Mouse (Mus musculus): Measurements from ENCODE around the gene Mob3c. TPM values are rescaled to one million over a fixed set of nuclear protein-coding genes. Genes with fewer than 3 reads are reported as not detected.

Gene Mob3c
- polyA plus RNA-seq, 1 experiment from 2014 or later = 10.2 TPM

DNA sequence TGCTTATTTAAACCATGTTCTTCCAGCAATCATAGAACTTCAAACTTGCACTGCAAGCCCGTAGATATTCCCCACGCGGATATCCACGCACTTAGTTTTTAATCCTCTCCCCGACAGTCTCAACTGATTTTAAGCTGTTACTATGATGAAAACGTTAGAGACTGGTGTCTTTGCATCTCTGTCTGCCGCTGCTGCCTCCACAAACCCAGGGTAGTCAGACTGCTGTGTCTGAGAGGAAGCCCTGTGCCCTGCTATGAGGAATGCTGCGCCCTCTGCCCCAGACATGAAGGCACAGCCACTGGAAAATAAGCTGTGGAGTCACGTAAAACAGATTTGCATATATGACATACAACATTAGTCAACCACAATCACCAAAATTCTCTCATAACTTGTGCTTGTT, 50.9 kb downstream of the Mob3c start:
- Histone ChIP-seq H3K9me3 (replicated peaks; ENCODE audit: control insufficient read depth, low read length) (no peaks in the 10 kb centered on the region), H3K9ac (ENCODE audit: low read depth, low read length) (no peak overlapping the region), H3K36me3 (ENCODE audit: control insufficient read depth, insufficient read depth) (peaks cover under 1% of the 10 kb centered on the region; the same call in 1 of the 2 replicates), H3K27me3 (ENCODE audit: control insufficient read depth, insufficient read depth, low read depth, low read length) (no peaks in the 10 kb centered on the region), H3K4me1 (ENCODE audit: control insufficient read depth, low read depth, low read length) (no peaks in the 10 kb centered on the region), H3K4me3 (ENCODE audit: low read depth, low read length) (no peak overlapping the region), H3K4me2 (ENCODE audit: low read depth, low read length) (no peak overlapping the region), H3K27ac (ENCODE audit: low read length) (no peak overlapping the region)
- WGBS (ENCODE audit: insufficient replicate concordance) = 67% methylated on average over 9 of the region's 9 CpGs
- no peak for ATAC-seq (ENCODE audit: low read depth)

DNA sequence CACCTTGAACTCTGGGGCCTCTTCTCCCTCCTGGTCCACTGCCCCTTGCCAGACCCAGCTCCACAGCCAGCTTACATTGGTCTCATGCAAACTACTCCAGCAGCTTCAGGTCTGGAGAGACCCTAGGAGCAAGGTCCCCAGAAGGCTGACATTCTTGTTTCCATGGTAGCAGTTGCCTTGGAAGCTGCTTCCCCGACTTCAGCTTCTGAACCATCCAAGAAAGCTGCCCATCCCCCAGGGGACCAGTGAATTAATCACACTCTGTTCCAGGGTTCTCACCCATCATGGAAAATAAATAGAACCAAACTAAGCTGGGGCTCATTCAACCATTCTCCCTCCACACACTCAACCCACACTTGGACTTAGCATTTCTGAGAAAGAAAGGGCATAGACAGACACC, 53.3 kb downstream of the Mob3c start:
- Histone ChIP-seq H3K27ac (ENCODE audit: low read length) (no peak overlapping the region), H3K9me3 (replicated peaks; ENCODE audit: control insufficient read depth, low read length) (no peaks in the 10 kb centered on the region), H3K9ac (ENCODE audit: low read depth, low read length) (no peak overlapping the region), H3K36me3 (ENCODE audit: control insufficient read depth, insufficient read depth) (no peaks in the 10 kb centered on the region; the same call in 1 of the 2 replicates), H3K4me3 (ENCODE audit: low read depth, low read length) (no peak overlapping the region), H3K4me2 (ENCODE audit: low read depth, low read length) (no peak overlapping the region), H3K27me3 (ENCODE audit: control insufficient read depth, insufficient read depth, low read depth, low read length) (no peaks in the 10 kb centered on the region), H3K4me1 (ENCODE audit: control insufficient read depth, low read depth, low read length) (no peaks in the 10 kb centered on the region)
- ATAC-seq (ENCODE audit: low read depth) = no peak
- 28% methylated on average over 1 of the region's 1 CpGs for WGBS (ENCODE audit: insufficient replicate concordance)

DNA sequence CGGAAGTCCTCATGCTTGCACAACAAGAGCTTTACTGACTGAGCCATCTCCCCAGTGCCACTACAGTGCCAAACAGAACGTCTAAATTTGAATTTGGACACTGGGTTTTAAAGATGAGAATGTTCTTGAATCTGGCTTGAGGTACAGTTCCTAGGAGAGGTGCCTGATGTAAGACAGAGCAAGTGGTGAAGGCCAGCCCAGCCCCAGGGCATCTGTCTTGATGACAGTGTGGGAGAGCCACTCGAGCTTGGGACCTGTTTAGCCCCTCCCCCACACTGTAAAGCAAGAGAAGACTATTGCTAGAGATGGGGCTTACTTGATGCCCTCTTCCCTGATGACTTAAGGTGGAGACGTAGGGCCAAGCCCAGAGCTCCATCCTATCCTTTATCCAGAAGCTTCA, 54.3 kb downstream of the Mob3c start:
- no peak for ATAC-seq (ENCODE audit: low read depth)
- no peaks in the 10 kb centered on the region for H3K9me3 ChIP-seq (replicated peaks; ENCODE audit: control insufficient read depth, low read length)
- H3K4me3 ChIP-seq (ENCODE audit: low read depth, low read length) = no peak overlapping the region
- no peaks in the 10 kb centered on the region for H3K27me3 ChIP-seq (ENCODE audit: control insufficient read depth, insufficient read depth, low read depth, low read length)
- H3K9ac ChIP-seq (ENCODE audit: low read depth, low read length) = no peak overlapping the region
- H3K4me2 ChIP-seq (ENCODE audit: low read depth, low read length) = no peak overlapping the region
- no peaks in the 10 kb centered on the region for H3K4me1 ChIP-seq (ENCODE audit: control insufficient read depth, low read depth, low read length)
- H3K36me3 ChIP-seq (ENCODE audit: control insufficient read depth, insufficient read depth) = no peaks in the 10 kb centered on the region
- H3K27ac ChIP-seq (ENCODE audit: low read length) = no peak overlapping the region
- WGBS (ENCODE audit: insufficient replicate concordance) = 47% methylated on average over 4 of the region's 4 CpGs

DNA sequence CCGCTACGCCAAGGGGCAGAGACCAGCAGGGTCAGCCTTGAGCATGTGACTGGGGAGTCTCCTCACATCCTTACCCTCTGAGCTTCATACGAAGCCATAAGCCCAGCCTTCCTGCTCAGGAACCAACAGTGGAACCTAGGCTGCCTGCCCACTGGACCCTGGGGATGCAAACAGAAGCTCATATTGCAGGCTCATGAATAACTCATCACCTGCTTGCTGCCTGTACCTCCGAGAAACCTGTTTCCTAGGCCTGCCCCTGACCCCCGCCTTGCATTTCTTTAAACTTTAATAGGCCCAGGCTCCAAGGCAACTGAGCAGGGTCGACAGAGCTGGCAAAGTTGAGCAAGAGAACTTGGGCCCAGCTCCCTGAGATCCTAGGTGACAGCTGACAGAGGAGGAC, 56.1 kb downstream of the Mob3c start, which contains the start of gene Kncn:
Gene Kncn, plus strand, starts transcription at position 379 of the 400 bp plus-strand sequence.
- H3K36me3 ChIP-seq (ENCODE audit: control insufficient read depth, insufficient read depth) = no peaks in the 10 kb centered on the region
- no peak for ATAC-seq (ENCODE audit: low read depth)
- no peak within 1 kb of the TSS for H3K27ac ChIP-seq (ENCODE audit: low read length)
- H3K9me3 ChIP-seq (replicated peaks; ENCODE audit: control insufficient read depth, low read length) = no peaks in the 10 kb centered on the region
- H3K4me2 ChIP-seq (ENCODE audit: low read depth, low read length) = no peak within 1 kb of the TSS
- no peak within 1 kb of the TSS for H3K9ac ChIP-seq (ENCODE audit: low read depth, low read length)
- H3K4me1 ChIP-seq (ENCODE audit: control insufficient read depth, low read depth, low read length) = no peaks in the 10 kb centered on the region
- WGBS (ENCODE audit: insufficient replicate concordance) = 60% methylated on average over 6 of the region's 6 CpGs
- H3K27me3 ChIP-seq (ENCODE audit: control insufficient read depth, insufficient read depth, low read depth, low read length) = no peaks in the 10 kb centered on the region; the same call in 1 of the 2 replicates
- H3K4me3 ChIP-seq (ENCODE audit: low read depth, low read length) = no peak within 1 kb of the TSS

Other genes with a start within 250 kb of the Mob3c start
- gene Cyp4a32, start 227.1 kb upstream of the Mob3c start, polyA plus RNA-seq (2015; fragmentation: Nextera tagmentation; extraction: Ambion mirVana) = not detected in 2 replicates
- gene Cyp4b1, start 180.4 kb upstream of the Mob3c start, polyA plus RNA-seq (2015; fragmentation: Nextera tagmentation; extraction: Ambion mirVana) = 3.9 and 4.5 TPM in 2 replicates
- gene Efcab14, start 90.3 kb upstream of the Mob3c start, polyA plus RNA-seq (2015; fragmentation: Nextera tagmentation; extraction: Ambion mirVana) = 10.0 and 10.9 TPM in 2 replicates
- 0.12 TPM in 1 of 2 replicates, not detected in the other for gene Tex38, start 47.1 kb upstream of the Mob3c start, polyA plus RNA-seq (2015; fragmentation: Nextera tagmentation; extraction: Ambion mirVana)
- 11.6 and 12.7 TPM in 2 replicates for gene Atpaf1, start 43.3 kb upstream of the Mob3c start, polyA plus RNA-seq (2015; fragmentation: Nextera tagmentation; extraction: Ambion mirVana)
- 30.7 and 30.9 TPM in 2 replicates for gene Mknk1, start 11.1 kb downstream of the Mob3c start, polyA plus RNA-seq (2015; fragmentation: Nextera tagmentation; extraction: Ambion mirVana)
- not detected in 2 replicates for gene Kncn, start 56.3 kb downstream of the Mob3c start, polyA plus RNA-seq (2015; fragmentation: Nextera tagmentation; extraction: Ambion mirVana)
- not detected in 2 replicates for gene 6430628N08Rik, start 62.6 kb downstream of the Mob3c start, polyA plus RNA-seq (2015; fragmentation: Nextera tagmentation; extraction: Ambion mirVana)
- gene Dmbx1, start 111.8 kb downstream of the Mob3c start, polyA plus RNA-seq (2015; fragmentation: Nextera tagmentation; extraction: Ambion mirVana) = not detected in 2 replicates
- 12.2 and 14.5 TPM in 2 replicates for gene Faah, start 189.8 kb downstream of the Mob3c start, polyA plus RNA-seq (2015; fragmentation: Nextera tagmentation; extraction: Ambion mirVana)
- gene Nsun4, start 225.8 kb downstream of the Mob3c start, polyA plus RNA-seq (2015; fragmentation: Nextera tagmentation; extraction: Ambion mirVana) = 8.6 and 8.9 TPM in 2 replicates
- 296 and 326 TPM in 2 replicates for gene Uqcrh, start 247.0 kb downstream of the Mob3c start, polyA plus RNA-seq (2015; fragmentation: Nextera tagmentation; extraction: Ambion mirVana)
- gene Lrrc41, start 247.2 kb downstream of the Mob3c start, polyA plus RNA-seq (2015; fragmentation: Nextera tagmentation; extraction: Ambion mirVana) = 24.3 and 26.1 TPM in 2 replicates

All from liver, embryonic 16.5 days (tissue).